Mouse (Mus musculus) liver (tissue): ENCODE results near the gene Gdf15.
"Not testable (repeated sequence)": the region's sequence is repeated elsewhere in the genome, so short reads cannot be mapped to it uniquely, and the experiment has no call there.

ENCODE experiments used
- DNase-seq: peaks from one replicate; pipeline ENCODE4 v3.0.0-alpha.2; 2020; ENCODE audit warnings: mixed read lengths

The Gdf15 gene

GRCm38 (mm10) chr8:70602139-70602811, 30.0 kb downstream of the Gdf15 start:
- no peak for DNase-seq

- DNase-seq, result peak; percentile 94
Observed at GRCm38 (mm10) chr8:70601271-70601649, 31.0 kb downstream of the Gdf15 start.

GRCm38 (mm10) chr8:70600473-70601270, 31.6 kb downstream of the Gdf15 start:
- DNase-seq, result no peak

GRCm38 (mm10) chr8:70599507-70600290, 32.6 kb downstream of the Gdf15 start:
- DNase-seq, result no peak

- no peak for DNase-seq
Observed at GRCm38 (mm10) chr8:70598722-70599121, 33.5 kb downstream of the Gdf15 start.

- peak; percentile 80 for DNase-seq
Observed at GRCm38 (mm10) chr8:70598283-70598682, 34.0 kb downstream of the Gdf15 start.

GRCm38 (mm10) chr8:70597417-70598272, 34.6 kb downstream of the Gdf15 start:
- DNase-seq, result no peak

GRCm38 (mm10) chr8:70596775-70597416, 35.4 kb downstream of the Gdf15 start:
- no peak for DNase-seq

- no peak for DNase-seq
Observed at GRCm38 (mm10) chr8:70596216-70596615, 36.0 kb downstream of the Gdf15 start.

GRCm38 (mm10) chr8:70595811-70596210, 36.4 kb downstream of the Gdf15 start:
- DNase-seq, result no peak

- DNase-seq, result peak; percentile 60
Observed at GRCm38 (mm10) chr8:70594621-70595564, 37.4 kb downstream of the Gdf15 start.

GRCm38 (mm10) chr8:70593961-70594609, 38.2 kb downstream of the Gdf15 start, which contains the start of gene Isyna1:
TSS of gene Isyna1 (plus strand) at chr8:70594373.
- peak; percentile 94 for DNase-seq

GRCm38 (mm10) chr8:70593173-70593572, 39.1 kb downstream of the Gdf15 start:
- no peak for DNase-seq

- no peak for DNase-seq
Observed at GRCm38 (mm10) chr8:70591569-70591968, 40.7 kb downstream of the Gdf15 start.

- not testable (repeated sequence) for DNase-seq
Observed at GRCm38 (mm10) chr8:70587955-70588354, 44.3 kb downstream of the Gdf15 start.

- peak; percentile 61 for DNase-seq
Observed at GRCm38 (mm10) chr8:70585258-70585652, 47.0 kb downstream of the Gdf15 start.

GRCm38 (mm10) chr8:70584606-70585257, 47.5 kb downstream of the Gdf15 start:
- no peak for DNase-seq

GRCm38 (mm10) chr8:70583476-70584387, 48.5 kb downstream of the Gdf15 start:
- DNase-seq, result no peak
